ENCODE assay signal across 8 mouse cellular contexts in genomic region chr16:90071125-90071524, GRCm38 (mm10).
A peak's percentile ranks its signal among the peaks of the same experiment; 100 is the strongest.
DNase-seq lines count a peak whose midpoint lies in the region; ATAC-seq and TF ChIP-seq lines count a peak whose summit lies in the region.
"Not testable (repeated sequence)": the region's sequence is repeated elsewhere in the genome, so short reads cannot be mapped to it uniquely, and the experiment has no call there.

No protein-coding gene starts in this region.

- DNase-seq in forebrain, postnatal 0 days; midbrain, postnatal 0 days (ENCODE audit: low spot score): not testable (repeated sequence)

- peak; percentile 78; the same call in 1 of the 2 replicates for ATAC-seq in embryonic facial prominence, embryonic 15.5 days (ENCODE audit: insufficient number of reproducible peaks, low FRiP score, low TSS enrichment, low read depth)
- peak; percentile 37; the same call in 1 of the 2 replicates for ATAC-seq in forebrain, postnatal 0 days
- peak; percentile 84 for ATAC-seq in hindbrain, embryonic 12.5 days (ENCODE audit: low FRiP score)
- ATAC-seq in kidney, embryonic 15.5 days (replicated peaks; ENCODE audit: low FRiP score) = 0 out of 2 replicates have a peak, but pooled peaks have one; percentile 57
- ATAC-seq in liver, embryonic 12.5 days = peak; percentile 71
- ATAC-seq in megakaryocyte, adult 5-6 weeks (ENCODE audit: poor library complexity, severe bottlenecking) = peak; percentile 45; the same call in 1 of the 2 replicates
- peak; percentile 86 for ATAC-seq in midbrain, postnatal 0 days (ENCODE audit: low FRiP score)
- ATAC-seq in stomach, embryonic 15.5 days (ENCODE audit: insufficient read depth, low FRiP score, low read depth) = peak; percentile 71

- H3K4me3 ChIP-seq in embryonic facial prominence, embryonic 15.5 days (replicated peaks); forebrain, postnatal 0 days (ENCODE audit: low read depth, low read length); hindbrain, embryonic 12.5 days; kidney, embryonic 15.5 days (replicated peaks); liver, embryonic 12.5 days; midbrain, postnatal 0 days (ENCODE audit: low read depth, low read length); stomach, embryonic 15.5 days (replicated peaks): not testable (repeated sequence)

- H3K4me2 ChIP-seq in embryonic facial prominence, embryonic 15.5 days (replicated peaks); forebrain, postnatal 0 days (ENCODE audit: low read depth); hindbrain, embryonic 12.5 days (replicated peaks); kidney, embryonic 15.5 days; liver, embryonic 12.5 days; midbrain, postnatal 0 days (ENCODE audit: low read depth, low read length, poor library complexity, severe bottlenecking); stomach, embryonic 15.5 days: not testable (repeated sequence)

- not testable (repeated sequence) for TF ChIP-seq CTCF in forebrain, postnatal 0 days (IDR thresholded peaks at IDR 0.05; ENCODE audit: low read depth); midbrain, postnatal 0 days (IDR thresholded peaks at IDR 0.05)

- H3K9ac ChIP-seq in embryonic facial prominence, embryonic 15.5 days; forebrain, postnatal 0 days; hindbrain, embryonic 12.5 days; kidney, embryonic 15.5 days; liver, embryonic 12.5 days; midbrain, postnatal 0 days (replicated peaks; ENCODE audit: low read length, poor library complexity, severe bottlenecking); stomach, embryonic 15.5 days: not testable (repeated sequence)

- H3K4me1 ChIP-seq in embryonic facial prominence, embryonic 15.5 days = peaks cover 35% of the 10 kb centered on the region
- H3K4me1 ChIP-seq in forebrain, postnatal 0 days (ENCODE audit: insufficient read depth) = peaks cover 23% of the 10 kb centered on the region
- peaks cover 48% of the 10 kb centered on the region for H3K4me1 ChIP-seq in hindbrain, embryonic 12.5 days
- H3K4me1 ChIP-seq in kidney, embryonic 15.5 days = peaks cover 31% of the 10 kb centered on the region
- H3K4me1 ChIP-seq in liver, embryonic 12.5 days = peaks cover 36% of the 10 kb centered on the region
- peaks cover 17% of the 10 kb centered on the region for H3K4me1 ChIP-seq in midbrain, postnatal 0 days (ENCODE audit: insufficient read depth, low read length)
- H3K4me1 ChIP-seq in stomach, embryonic 15.5 days = peaks cover 20% of the 10 kb centered on the region

- not testable (repeated sequence) for H3K9me3 ChIP-seq in embryonic facial prominence, embryonic 15.5 days (replicated peaks); forebrain, postnatal 0 days (ENCODE audit: low read length); hindbrain, embryonic 12.5 days (replicated peaks); kidney, embryonic 15.5 days (replicated peaks); liver, embryonic 12.5 days (replicated peaks); midbrain, postnatal 0 days (ENCODE audit: low read length); stomach, embryonic 15.5 days

- H3K27me3 ChIP-seq in embryonic facial prominence, embryonic 15.5 days; forebrain, postnatal 0 days (ENCODE audit: insufficient read depth, low read length); hindbrain, embryonic 12.5 days; kidney, embryonic 15.5 days; liver, embryonic 12.5 days (replicated peaks); midbrain, postnatal 0 days (ENCODE audit: insufficient read depth, low read length); stomach, embryonic 15.5 days (replicated peaks): not testable (repeated sequence)

- H3K36me3 ChIP-seq in embryonic facial prominence, embryonic 15.5 days; forebrain, postnatal 0 days (ENCODE audit: insufficient read depth); hindbrain, embryonic 12.5 days; kidney, embryonic 15.5 days; liver, embryonic 12.5 days; midbrain, postnatal 0 days (ENCODE audit: insufficient read depth, low read length); stomach, embryonic 15.5 days: not testable (repeated sequence)

- H3K27ac ChIP-seq in embryonic facial prominence, embryonic 15.5 days (replicated peaks) = 0 out of 2 replicates have a peak overlapping the region, but pooled peaks have one; percentile 44
- not testable (repeated sequence) for H3K27ac ChIP-seq in forebrain, postnatal 0 days (ENCODE audit: low read depth, low read length); hindbrain, embryonic 12.5 days; kidney, embryonic 15.5 days; liver, embryonic 12.5 days; midbrain, postnatal 0 days (ENCODE audit: low read depth, low read length); stomach, embryonic 15.5 days
